Mouse (Mus musculus) heart, embryonic 14.5 days (tissue): ENCODE measurements around the gene Ddx28. TPM values are rescaled to one million over a fixed set of nuclear protein-coding genes. Genes with fewer than 3 reads are reported as not detected.

ENCODE experiments used
- ATAC-seq: fragments of 200-750 bp; cut with Nextera tagmentation; 2 replicates; pipeline ENCODE4 v1.8.0; 2017; ENCODE audit warnings: low read depth, moderate TSS enrichment; ENCODE audit not compliant: insufficient number of reproducible peaks, insufficient read depth, low FRiP score
- H3K27ac ChIP-seq, 2 experiments: fragments of 200-500 bp in 1 of 2; fragments of 300-500 bp in 1 of 2; sonication (generic) in 1 of 2; replicated peaks in 1 of 2; 2 replicates each; pipeline ENCODE4 v1.5.1; 2012 to 2014; ENCODE audit warnings: low read depth in 2 of 2, low read length in 2 of 2, control low read depth in 1 of 2, mild to moderate bottlenecking in 1 of 2, mixed read lengths in 1 of 2; ENCODE audit not compliant: control insufficient read depth in 1 of 2, insufficient read depth in 1 of 2
- H3K27me3 ChIP-seq: fragments of 300-500 bp; sonication (generic); 2 replicates; pipeline ENCODE4 v1.6.1; 2014; ENCODE audit warnings: mild to moderate bottlenecking, low read length, control low read depth; ENCODE audit not compliant: control insufficient read depth, insufficient read depth
- H3K36me3 ChIP-seq: fragments of 300-500 bp; sonication (generic); 2 replicates; pipeline ENCODE4 v1.6.1; 2014; ENCODE audit warnings: mild to moderate bottlenecking, control low read depth, low read length, mixed read lengths; ENCODE audit not compliant: control insufficient read depth, insufficient read depth
- H3K4me1 ChIP-seq, 2 experiments: fragments of 200-500 bp in 1 of 2; fragments of 300-500 bp in 1 of 2; sonication (generic) in 1 of 2; 2 replicates each; pipeline ENCODE4 v1.6.1; 2012 to 2014; ENCODE audit warnings: low read length in 2 of 2, control low read depth in 1 of 2, mixed read lengths in 1 of 2; ENCODE audit not compliant: control insufficient read depth in 2 of 2, insufficient read depth in 2 of 2
- H3K4me2 ChIP-seq: fragments of 300-500 bp; sonication (generic); 2 replicates; pipeline ENCODE4 v1.6.1; 2014; ENCODE audit warnings: mild to moderate bottlenecking, low read length
- H3K4me3 ChIP-seq, 2 experiments: fragments of 200-500 bp in 1 of 2; fragments of 300-500 bp in 1 of 2; sonication (generic) in 1 of 2; 2 replicates each; pipeline ENCODE4 v1.5.1; 2012 to 2014; ENCODE audit warnings: low read length in 2 of 2, mild to moderate bottlenecking in 2 of 2, control low read depth in 1 of 2, low read depth in 1 of 2, moderate library complexity in 1 of 2; ENCODE audit not compliant: control insufficient read depth in 1 of 2, insufficient read depth in 1 of 2
- H3K9ac ChIP-seq: fragments of 300-500 bp; sonication (generic); 2 replicates; pipeline ENCODE4 v1.6.1; 2014; ENCODE audit warnings: mild to moderate bottlenecking, low read length
- H3K9me3 ChIP-seq: fragments of 300-500 bp; sonication (generic); 2 replicates; pipeline ENCODE4 v1.6.1; 2016; ENCODE audit warnings: low read length, control low read depth; ENCODE audit not compliant: control insufficient read depth
- WGBS: fragments of 180-500 bp; shearing (Covaris S2); extraction: QIAGEN DNeasy Blood & Tissue Kit; methylation state at CpG from one replicate; pipeline ENCODE4 v1.1.7; 2014; 5-methylcytosine and 5-hydroxymethylcytosine counted together
- polyA plus RNA-seq: library from polyadenylated mRNA; unstranded; fragments of >200 nt; fragmentation: Nextera tagmentation; extraction: Ambion mirVana; gene quantifications from 2 replicates; pipeline ENCODE4 v1.2.1, GENCODE M21; 2014

Ddx28 gene
- polyA plus RNA-seq, 1 experiment from 2014 or later: 13.1 TPM

DNA sequence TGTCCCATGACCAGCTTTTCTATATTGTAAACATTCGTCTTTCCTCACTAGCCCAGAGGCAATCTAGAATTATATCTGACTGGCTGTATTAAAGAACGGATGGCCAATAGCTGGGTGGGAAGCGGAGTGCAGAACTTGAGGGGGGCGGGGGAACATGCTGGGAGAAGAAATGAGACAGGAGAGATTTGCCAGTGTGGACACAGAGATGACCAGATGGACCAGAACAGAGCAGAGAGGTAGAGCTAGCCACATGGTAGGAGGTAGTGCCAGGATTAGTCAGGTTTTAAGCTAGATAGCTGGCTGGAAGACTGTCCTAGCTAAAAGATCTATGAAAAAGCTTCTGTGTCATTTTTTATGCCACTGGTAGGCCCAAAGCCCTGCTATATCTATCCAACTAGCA is 9.8 kb downstream of the Ddx28 start:
- 71% methylated on average over 4 of the region's 4 CpGs for WGBS
- Histone ChIP-seq H3K27me3 (no peaks in the 10 kb centered on the region), H3K4me1 (no peaks in the 10 kb centered on the region), H3K27ac (no peak overlapping the region), H3K9me3 (no peaks in the 10 kb centered on the region), H3K4me3 (no peak overlapping the region), H3K4me2 (no peak overlapping the region), H3K36me3 (no peaks in the 10 kb centered on the region), H3K9ac (no peak overlapping the region)
- no peak for ATAC-seq

DNA sequence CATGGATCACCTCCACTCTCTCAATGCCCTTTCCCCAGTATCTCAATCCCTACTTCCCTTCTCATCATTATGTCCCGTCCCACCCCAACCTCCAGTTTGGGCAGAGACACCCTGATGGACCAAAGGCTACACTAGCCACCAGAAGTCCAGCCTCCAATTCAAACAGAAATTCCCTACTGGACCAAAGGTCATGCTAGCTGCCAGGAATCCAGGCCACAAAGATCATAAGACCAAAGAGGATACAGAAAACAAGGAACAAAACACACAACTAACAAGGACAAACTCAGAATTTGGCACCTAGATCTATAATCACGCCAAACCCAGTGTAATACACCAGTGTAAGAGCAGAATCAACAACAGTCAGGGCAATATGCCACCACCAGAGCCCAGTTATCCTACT is 12.7 kb downstream of the Ddx28 start:
- ATAC-seq: no peak
- no peaks in the 10 kb centered on the region for H3K4me1 ChIP-seq
- H3K4me3 ChIP-seq: no peak overlapping the region
- no peak overlapping the region for H3K4me2 ChIP-seq
- H3K9ac ChIP-seq: no peak overlapping the region
- 80% methylated on average over 2 of the region's 2 CpGs for WGBS
- H3K9me3 ChIP-seq: no peaks in the 10 kb centered on the region
- H3K27me3 ChIP-seq: no peaks in the 10 kb centered on the region
- H3K36me3 ChIP-seq: no peaks in the 10 kb centered on the region
- no peak overlapping the region for H3K27ac ChIP-seq

DNA sequence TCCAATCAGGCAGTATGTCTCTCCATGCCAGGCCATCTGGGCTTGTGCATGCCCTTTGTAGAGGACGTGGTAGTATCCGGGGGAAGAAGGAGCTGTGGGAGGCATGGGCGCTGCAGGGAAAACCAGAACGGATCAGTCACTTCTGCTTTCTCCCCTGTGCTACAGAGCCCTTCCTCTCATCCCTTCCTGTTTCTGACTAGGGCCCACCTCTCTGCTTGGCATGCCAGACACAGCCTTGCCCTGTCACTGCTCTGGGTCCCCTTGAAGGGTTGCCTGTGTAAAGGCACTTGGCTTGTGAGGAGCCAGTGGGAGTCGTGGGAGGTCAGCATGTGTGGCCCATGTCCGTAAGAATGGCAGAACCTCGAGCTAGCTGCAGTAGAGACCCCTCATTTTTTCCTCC is 15.3 kb downstream of the Ddx28 start:
- H3K4me2 ChIP-seq: no peak overlapping the region
- no peaks in the 10 kb centered on the region for H3K9me3 ChIP-seq
- ATAC-seq: no peak
- no peak overlapping the region for H3K4me3 ChIP-seq
- no peaks in the 10 kb centered on the region for H3K27me3 ChIP-seq
- no peak overlapping the region for H3K27ac ChIP-seq
- WGBS: 62% methylated on average over 7 of the region's 7 CpGs
- no peaks in the 10 kb centered on the region for H3K36me3 ChIP-seq
- H3K9ac ChIP-seq: no peak overlapping the region
- H3K4me1 ChIP-seq: peaks cover 0 to under 1% of the 10 kb centered on the region in 2 experiments; a peak in 1 of 4 replicates

DNA sequence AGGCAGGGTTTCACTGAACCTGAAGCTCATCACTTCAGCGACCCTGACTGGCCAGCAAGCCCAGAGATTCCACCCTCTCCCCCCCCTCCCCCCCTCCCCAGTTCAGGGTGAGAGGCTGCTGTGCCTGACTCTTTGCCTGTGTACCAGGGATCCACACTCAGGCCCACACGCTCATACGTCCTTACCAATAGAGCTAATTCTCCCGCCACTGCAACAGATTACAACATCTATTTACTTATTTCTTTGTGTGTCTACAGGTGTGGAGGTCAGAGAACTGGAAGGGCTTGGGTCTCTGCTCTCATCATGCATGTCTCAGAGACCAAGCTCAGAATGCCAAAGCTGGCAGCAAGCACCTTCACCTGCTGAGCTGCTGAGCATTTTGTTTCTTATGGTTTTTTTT is 18.5 kb downstream of the Ddx28 start:
- H3K27ac ChIP-seq: no peak overlapping the region
- no peak overlapping the region for H3K4me3 ChIP-seq
- no peak overlapping the region for H3K9ac ChIP-seq
- no peaks in the 10 kb centered on the region for H3K36me3 ChIP-seq
- H3K9me3 ChIP-seq: no peaks in the 10 kb centered on the region
- no peak for ATAC-seq
- H3K4me2 ChIP-seq: no peak overlapping the region
- 61% methylated on average over 4 of the region's 4 CpGs for WGBS
- no peaks in the 10 kb centered on the region for H3K27me3 ChIP-seq
- peaks cover 5 to 8% of the 10 kb centered on the region in 2 experiments; a peak in 2 of 4 replicates for H3K4me1 ChIP-seq

DNA sequence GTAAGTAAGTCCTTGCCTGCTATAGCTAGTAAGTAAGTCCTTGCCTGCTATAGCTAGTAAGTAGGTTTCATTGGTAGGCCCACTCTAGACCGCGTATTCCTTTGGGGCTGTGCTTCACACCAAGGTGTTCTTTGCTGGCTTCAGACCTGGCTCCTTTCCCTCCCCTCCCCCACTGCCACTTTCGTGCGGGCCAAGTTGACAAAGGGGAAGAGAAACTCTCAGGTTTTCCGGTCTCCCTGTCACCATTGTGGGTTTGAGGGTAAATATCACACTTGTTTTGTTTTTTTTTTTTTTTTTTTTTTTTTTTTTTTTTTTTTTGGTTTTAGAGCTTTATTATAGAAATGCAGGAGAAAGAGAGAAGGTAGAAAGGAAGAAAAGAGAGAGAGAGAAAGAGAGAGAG is 19.2 kb downstream of the Ddx28 start:
- no peaks in the 10 kb centered on the region for H3K27me3 ChIP-seq
- no peak overlapping the region for H3K4me2 ChIP-seq
- no peak overlapping the region for H3K27ac ChIP-seq
- no peaks in the 10 kb centered on the region for H3K9me3 ChIP-seq
- ATAC-seq: no peak
- H3K36me3 ChIP-seq: no peaks in the 10 kb centered on the region
- peaks cover 5 to 8% of the 10 kb centered on the region in 2 experiments; a peak in 2 of 4 replicates for H3K4me1 ChIP-seq
- no peak overlapping the region for H3K4me3 ChIP-seq
- H3K9ac ChIP-seq: no peak overlapping the region
- WGBS: 60% methylated on average over 5 of the region's 5 CpGs

DNA sequence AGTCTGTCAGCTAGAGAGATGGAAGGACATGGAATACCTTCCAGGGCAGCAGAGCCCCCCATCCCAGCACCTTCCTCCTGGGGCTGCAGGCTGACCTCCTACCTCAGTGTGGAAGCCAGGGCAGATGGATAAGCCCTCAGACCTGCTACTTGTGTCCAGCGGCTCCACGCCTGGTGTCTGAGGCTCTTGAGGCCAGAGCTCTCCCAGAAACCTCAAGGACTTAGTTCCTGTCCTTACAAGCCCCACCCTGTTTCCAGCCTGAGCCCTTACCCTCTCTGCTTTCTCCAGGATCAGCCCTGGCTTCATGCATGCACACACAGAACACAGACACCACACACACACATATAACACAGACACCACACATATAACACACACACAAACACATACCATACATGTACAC is 20.1 kb downstream of the Ddx28 start:
- H3K4me1 ChIP-seq: peaks cover 5 to 8% of the 10 kb centered on the region in 2 experiments; a peak in 2 of 4 replicates
- no peak for ATAC-seq
- no peaks in the 10 kb centered on the region for H3K27me3 ChIP-seq
- no peak overlapping the region for H3K4me3 ChIP-seq
- peak overlapping the region; percentile 34 for H3K4me2 ChIP-seq
- H3K36me3 ChIP-seq: no peaks in the 10 kb centered on the region
- H3K9ac ChIP-seq: 0 out of 2 replicates have a peak overlapping the region, but pooled peaks have one; percentile 47
- 61% methylated on average over 2 of the region's 2 CpGs for WGBS
- no peak overlapping the region for H3K27ac ChIP-seq
- H3K9me3 ChIP-seq: no peaks in the 10 kb centered on the region

DNA sequence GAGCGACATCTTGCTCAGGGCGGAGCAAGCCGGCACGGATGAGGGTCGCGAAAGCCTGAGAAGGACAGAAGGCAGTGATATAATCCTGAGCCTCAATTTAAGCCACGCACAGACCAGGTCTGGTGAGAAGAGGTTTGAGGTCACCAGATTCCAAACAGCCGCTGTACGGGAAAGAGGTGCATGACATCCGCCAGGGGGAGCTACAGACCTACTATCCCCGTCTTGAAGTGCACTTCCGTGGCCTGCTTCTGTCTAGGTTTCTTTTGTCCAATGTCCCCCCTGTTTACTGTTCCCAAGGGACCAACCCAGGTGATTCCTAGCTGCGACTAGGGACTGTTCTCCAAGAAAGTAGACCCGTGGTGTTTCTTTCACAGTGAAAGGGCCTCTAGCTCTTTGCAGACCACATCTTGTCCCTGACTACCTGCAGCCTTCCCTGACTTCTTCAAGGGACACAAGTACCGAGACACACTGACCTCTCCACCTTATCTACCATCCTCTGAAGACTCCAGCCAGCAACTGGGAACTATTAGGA is 20.8 kb downstream of the Ddx28 start, which contains the start of gene Dus2:
Gene Dus2 (plus strand): TSS at position 482 of the 532 bp plus-strand sequence.
- peak; percentile 75; the same call in 1 of the 2 replicates for ATAC-seq
- H3K4me3 ChIP-seq: no peak within 1 kb of the TSS
- H3K4me2 ChIP-seq: peak within 1 kb of the TSS; percentile 34
- peak within 1 kb of the TSS; percentile 56; the same call in 1 of the 2 replicates for H3K9ac ChIP-seq
- no peaks in the 10 kb centered on the region for H3K27me3 ChIP-seq
- 8% methylated on average over 15 of the region's 15 CpGs for WGBS
- no peaks in the 10 kb centered on the region for H3K36me3 ChIP-seq
- H3K27ac ChIP-seq: no peak within 1 kb of the TSS
- peaks cover 5 to 8% of the 10 kb centered on the region in 2 experiments; a peak in 2 of 4 replicates for H3K4me1 ChIP-seq
- no peaks in the 10 kb centered on the region for H3K9me3 ChIP-seq

DNA sequence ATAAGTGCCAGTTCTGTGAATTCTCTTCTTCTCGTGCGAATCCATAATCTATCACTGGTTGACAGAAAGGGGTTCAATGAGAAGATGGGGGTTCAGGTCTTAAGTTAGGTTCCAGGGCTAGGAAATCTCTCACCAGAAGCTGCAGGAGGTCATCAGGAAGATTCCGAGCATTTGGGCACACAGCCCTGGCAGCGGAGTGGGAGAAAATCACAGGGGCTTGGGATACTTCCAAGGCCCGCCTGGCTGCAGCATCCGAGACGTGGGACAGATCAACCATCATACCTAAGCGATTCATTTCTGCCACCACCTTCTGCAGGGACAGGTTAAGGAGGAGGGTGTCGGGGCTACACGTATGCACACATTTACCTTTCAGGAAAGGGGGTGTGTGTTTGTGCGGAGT is 23.1 kb downstream of the Ddx28 start:
- H3K4me2 ChIP-seq: no peak overlapping the region
- H3K27ac ChIP-seq: no peak overlapping the region
- WGBS: 77% methylated on average over 11 of the region's 11 CpGs

More for the DNA sequence above, 23.1 kb downstream of the Ddx28 start:
- Histone ChIP-seq H3K4me1 (peaks cover 5 to 8% of the 10 kb centered on the region in 2 experiments; a peak in 2 of 4 replicates), H3K9ac (no peak overlapping the region), H3K27me3 (no peaks in the 10 kb centered on the region), H3K36me3 (no peaks in the 10 kb centered on the region), H3K9me3 (no peaks in the 10 kb centered on the region), H3K4me3 (no peak overlapping the region)
- no peak for ATAC-seq
